Mouse (Mus musculus): ENCODE data around the gene Clca3b. TPM values are rescaled to one million over a fixed set of nuclear protein-coding genes. Genes with fewer than 3 reads are reported as not detected.

Gene Clca3b
- polyA plus RNA-seq, 1 experiment from 2014 or later, result not detected

Other genes with a start within 250 kb of the Clca3b start
- gene Sh3glb1, start 129.0 kb downstream of the Clca3b start, polyA plus RNA-seq (2014; fragmentation: Nextera tagmentation; extraction: Ambion mirVana), result 117 and 123 TPM in 2 replicates
- gene Clca3a1, start 88.4 kb downstream of the Clca3b start, polyA plus RNA-seq (2014; fragmentation: Nextera tagmentation; extraction: Ambion mirVana), result 0.05 and 0.08 TPM in 2 replicates
- gene Clca3a2, start 29.9 kb downstream of the Clca3b start, polyA plus RNA-seq (2014; fragmentation: Nextera tagmentation; extraction: Ambion mirVana), result not detected in 2 replicates
- gene Clca4b, start 83.2 kb upstream of the Clca3b start, polyA plus RNA-seq (2014; fragmentation: Nextera tagmentation; extraction: Ambion mirVana), result not detected in 2 replicates
- gene Clca4a, start 125.7 kb upstream of the Clca3b start, polyA plus RNA-seq (2014; fragmentation: Nextera tagmentation; extraction: Ambion mirVana), result not detected in 2 replicates
- not detected in 2 replicates for gene Clca1, start 183.4 kb upstream of the Clca3b start, polyA plus RNA-seq (2014; fragmentation: Nextera tagmentation; extraction: Ambion mirVana)